Mouse (Mus musculus) adrenal gland, postnatal 4 days (tissue): ENCODE results near the gene Dppa5a. TPM values are rescaled to one million over a fixed set of nuclear protein-coding genes. Genes with fewer than 3 reads are reported as not detected.
"Not testable (repeated sequence)": the region's sequence is repeated elsewhere in the genome, so short reads cannot be mapped to it uniquely, and the experiment has no call there.

ENCODE experiments used
- DNase-seq, 2 experiments: peaks; one replicate each; pipeline ENCODE4 v3.0.0; 2021 to 2022; ENCODE audit warnings: low spot score in 2 of 2, mixed read lengths in 2 of 2
- long read RNA-seq, 2 experiments: library from polyadenylated mRNA; stranded (forward); transcript quantifications; one replicate each; pipeline ENCODE4 v2.0.0; 2021
- total RNA-seq, 2 experiments: library from RNA; stranded (reverse); gene quantifications; 2 replicates each; pipeline ENCODE4 v1.2.3; 2021

Dppa5a gene
- not detected for total RNA-seq
- long read RNA-seq, experiment 1: 0 reads
- long read RNA-seq, experiment 2: 0 reads

- DNase-seq: not testable (repeated sequence)
These were observed at the start of gene Dppa5a for GRCm38 (mm10) chr9:78367959-78368358. Dppa5a (minus strand) TSS chr9:78368177.

- no peak for DNase-seq
These were observed 33.6 kb upstream of the Dppa5a start for GRCm38 (mm10) chr9:78401596-78401995.

GRCm38 (mm10) chr9:78400570-78400969 is 32.6 kb upstream of the Dppa5a start:
- DNase-seq: no peak

GRCm38 (mm10) chr9:78396517-78396916 is 28.5 kb upstream of the Dppa5a start:
- no peak for DNase-seq

GRCm38 (mm10) chr9:78395630-78396351 is 27.8 kb upstream of the Dppa5a start, which contains the start of gene Ddx43:
Ddx43 (plus strand) TSS chr9:78395777.
- DNase-seq: no peak

- no peak for DNase-seq
These were observed 27.3 kb upstream of the Dppa5a start for GRCm38 (mm10) chr9:78395244-78395629.

GRCm38 (mm10) chr9:78394602-78395001 is 26.6 kb upstream of the Dppa5a start:
- no peak for DNase-seq

GRCm38 (mm10) chr9:78393741-78394140 is 25.8 kb upstream of the Dppa5a start:
- DNase-seq: no peak

- no peak for DNase-seq
These were observed 22.0 kb upstream of the Dppa5a start for GRCm38 (mm10) chr9:78389981-78390380.

GRCm38 (mm10) chr9:78386947-78387346 is 19.0 kb upstream of the Dppa5a start:
- no peak for DNase-seq

- no peak for DNase-seq
These were observed 17.9 kb upstream of the Dppa5a start for GRCm38 (mm10) chr9:78385893-78386292.

- DNase-seq: no peak
These were observed 10.3 kb upstream of the Dppa5a start, which contains the start of gene Ooep for GRCm38 (mm10) chr9:78378113-78378785. Ooep (minus strand) TSS chr9:78378725.

- DNase-seq: no peak
These were observed 9.6 kb upstream of the Dppa5a start for GRCm38 (mm10) chr9:78377546-78377945.

- DNase-seq: no peak
These were observed 7.5 kb upstream of the Dppa5a start for GRCm38 (mm10) chr9:78375486-78375885.

GRCm38 (mm10) chr9:78374885-78375389 is 7.0 kb upstream of the Dppa5a start:
- no peak for DNase-seq

- DNase-seq: no peak
These were observed 6.4 kb upstream of the Dppa5a start for GRCm38 (mm10) chr9:78374397-78374796.

GRCm38 (mm10) chr9:78372827-78373504 is 5.0 kb upstream of the Dppa5a start:
- no peak for DNase-seq

- no peak for DNase-seq
These were observed 3.5 kb upstream of the Dppa5a start for GRCm38 (mm10) chr9:78371441-78371840.

- DNase-seq: no peak
These were observed 1.8 kb upstream of the Dppa5a start for GRCm38 (mm10) chr9:78369786-78370185.

- DNase-seq: no peak
These were observed 1.4 kb upstream of the Dppa5a start for GRCm38 (mm10) chr9:78369349-78369748.

- DNase-seq: no peak
These were observed 805 bp upstream of the Dppa5a start for GRCm38 (mm10) chr9:78368671-78369293.
